Mouse (Mus musculus) midbrain, embryonic 12.5 days (tissue): ENCODE results near the gene Lmo1. TPM values are rescaled to one million over a fixed set of nuclear protein-coding genes. Genes with fewer than 3 reads are reported as not detected.

Source experiments
- ATAC-seq: fragments of 200-750 bp; cut with Nextera tagmentation; 2 replicates; pipeline ENCODE4 v1.8.0; 2017; ENCODE audit warnings: low read depth, moderate TSS enrichment, moderate library complexity; ENCODE audit not compliant: low FRiP score
- H3K27ac ChIP-seq: fragments of 300-500 bp; sonication (generic); replicated peaks from 2 replicates; pipeline ENCODE4 v1.5.1; 2016; ENCODE audit warnings: mild to moderate bottlenecking
- H3K27me3 ChIP-seq: fragments of 300-500 bp; sonication (generic); 2 replicates; pipeline ENCODE4 v1.6.1; 2016; ENCODE audit warnings: mild to moderate bottlenecking
- H3K36me3 ChIP-seq: fragments of 300-500 bp; sonication (generic); 2 replicates; pipeline ENCODE4 v1.6.1; 2016
- H3K4me1 ChIP-seq: fragments of 300-500 bp; sonication (generic); 2 replicates; pipeline ENCODE4 v1.6.1; 2016
- H3K4me2 ChIP-seq: fragments of 300-500 bp; sonication (generic); replicated peaks from 2 replicates; pipeline ENCODE4 v1.6.1; 2016; ENCODE audit warnings: mild to moderate bottlenecking, moderate library complexity
- H3K4me3 ChIP-seq: fragments of 300-500 bp; sonication (generic); 2 replicates; pipeline ENCODE4 v1.5.1; 2016; ENCODE audit warnings: mild to moderate bottlenecking
- H3K9ac ChIP-seq: fragments of 300-500 bp; sonication (generic); replicated peaks from 2 replicates; pipeline ENCODE4 v1.6.1; 2016; ENCODE audit warnings: mild to moderate bottlenecking, moderate library complexity
- H3K9me3 ChIP-seq: fragments of 300-500 bp; sonication (generic); 2 replicates; pipeline ENCODE4 v1.6.1; 2016; ENCODE audit warnings: mild to moderate bottlenecking
- WGBS: fragments of 180-500 bp; shearing (Covaris S2); methylation state at CpG from one replicate; pipeline ENCODE4 v1.1.7; 2016; 5-methylcytosine and 5-hydroxymethylcytosine counted together
- polyA plus RNA-seq: library from polyadenylated mRNA; unstranded; fragments of >200 nt; fragmentation: Nextera tagmentation; extraction: Ambion mirVana; gene quantifications from 2 replicates; pipeline ENCODE4 v1.2.1, GENCODE M21; 2016

Gene Lmo1
- polyA plus RNA-seq, 1 experiment from 2014 or later, result 177 TPM

DNA sequence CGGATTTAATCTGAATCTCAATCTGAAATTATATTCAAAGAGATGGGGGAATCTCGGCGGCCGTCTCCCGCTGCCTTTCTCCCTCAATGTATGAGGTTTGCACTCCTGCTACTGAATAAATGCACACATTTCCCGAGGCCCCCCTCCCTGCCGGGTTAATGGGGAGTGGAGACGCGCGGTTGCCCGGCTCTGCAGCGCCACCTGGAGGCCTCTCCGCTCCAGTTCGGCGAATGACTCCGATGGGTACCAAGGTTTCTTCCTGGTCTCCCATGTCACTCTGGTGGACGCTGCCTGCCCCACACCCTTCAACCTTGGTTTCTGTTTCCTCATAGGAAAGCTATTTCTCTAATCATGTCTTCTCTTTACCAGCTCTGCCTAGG lies 4.6 kb downstream of the Lmo1 start:
- Histone ChIP-seq H3K4me1 (peaks cover 76% of the 10 kb centered on the region), H3K4me2 (peak overlapping the region; percentile 93), H3K4me3 (peak overlapping the region; percentile 80), H3K36me3 (no peaks in the 10 kb centered on the region), H3K27me3 (peaks cover 26% of the 10 kb centered on the region), H3K27ac (peak overlapping the region; percentile 93), H3K9ac (peak overlapping the region; percentile 94), H3K9me3 (no peaks in the 10 kb centered on the region)
- WGBS, result under 1% methylated on average over 17 of the region's 17 CpGs
- peak; percentile 50 for ATAC-seq

- Histone ChIP-seq H3K36me3 (no peaks in the 10 kb centered on the region), H3K4me1 (peaks cover 77% of the 10 kb centered on the region), H3K27me3 (peaks cover 26% of the 10 kb centered on the region), H3K9me3 (no peaks in the 10 kb centered on the region), H3K9ac (peak overlapping the region; percentile 94), H3K4me2 (peak overlapping the region; percentile 93), H3K4me3 (peak overlapping the region; percentile 80), H3K27ac (peak overlapping the region; percentile 93)
- peak; percentile 28 for ATAC-seq
- whole genome bisulfite sequencing, result under 1% methylated on average over 72 of the region's 72 CpGs
Measured at GRCm38 (mm10) chr7:109169505-109170440, 5.2 kb downstream of the Lmo1 start.

GRCm38 (mm10) chr7:109168716-109169115 lies 6.3 kb downstream of the Lmo1 start:
- peak overlapping the region; percentile 94; the same call in 1 of the 2 replicates for H3K9ac ChIP-seq

GRCm38 (mm10) chr7:109165931-109166585 lies 8.9 kb downstream of the Lmo1 start:
- peak overlapping the region; percentile 16; the same call in 1 of the 2 replicates for H3K9ac ChIP-seq
- WGBS, result 52% methylated on average over 17 of the region's 17 CpGs
- ATAC-seq, result no peak; the same call in 1 of the 2 replicates

More at GRCm38 (mm10) chr7:109168716-109169115, 6.3 kb downstream of the Lmo1 start:
- H3K27me3 ChIP-seq, result peaks cover 23% of the 10 kb centered on the region
- H3K4me3 ChIP-seq, result peak overlapping the region; percentile 80
- H3K9me3 ChIP-seq, result no peaks in the 10 kb centered on the region
- WGBS, result 90% methylated on average over 7 of the region's 7 CpGs
- peaks cover 66% of the 10 kb centered on the region for H3K4me1 ChIP-seq
- ATAC-seq, result no peak
- H3K36me3 ChIP-seq, result no peaks in the 10 kb centered on the region
- no peak overlapping the region for H3K27ac ChIP-seq
- peak overlapping the region; percentile 93 for H3K4me2 ChIP-seq

DNA sequence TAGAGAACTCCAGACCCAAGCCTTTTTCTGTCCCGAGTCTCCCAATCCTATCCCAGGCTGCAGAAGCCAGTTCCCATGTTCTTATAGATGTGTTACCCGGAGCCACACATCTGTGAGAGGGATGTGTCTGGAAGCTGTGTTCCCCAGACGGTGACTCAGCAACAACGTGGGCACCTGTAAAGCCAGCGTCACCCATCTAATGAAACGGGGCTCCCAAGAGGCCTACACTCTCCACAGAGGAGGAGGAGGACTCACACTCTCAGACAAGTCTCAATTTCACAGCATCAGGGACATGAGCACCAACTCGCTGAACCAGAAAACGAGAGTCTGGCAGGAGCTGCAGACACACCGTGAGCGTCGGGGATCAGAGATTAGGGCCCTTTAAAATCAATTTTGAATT lies 20.7 kb downstream of the Lmo1 start:
- Histone ChIP-seq H3K27me3 (no peaks in the 10 kb centered on the region), H3K4me1 (peaks cover 32% of the 10 kb centered on the region), H3K9ac (no peak overlapping the region), H3K27ac (0 out of 2 replicates have a peak overlapping the region, but pooled peaks have one; percentile 16), H3K4me3 (no peak overlapping the region), H3K36me3 (0 out of 2 replicates have a peak, but pooled peaks cover 2% of the 10 kb centered on the region), H3K9me3 (no peaks in the 10 kb centered on the region), H3K4me2 (no peak overlapping the region)
- ATAC-seq, result no peak
- WGBS, result 53% methylated on average over 11 of the region's 11 CpGs

More at GRCm38 (mm10) chr7:109165931-109166585, 8.9 kb downstream of the Lmo1 start:
- H3K4me1 ChIP-seq, result peaks cover 44% of the 10 kb centered on the region
- H3K27me3 ChIP-seq, result peaks cover 8% of the 10 kb centered on the region
- no peaks in the 10 kb centered on the region for H3K9me3 ChIP-seq
- H3K36me3 ChIP-seq, result no peaks in the 10 kb centered on the region
- H3K27ac ChIP-seq, result peak overlapping the region; percentile 60
- no peak overlapping the region for H3K4me3 ChIP-seq
- H3K4me2 ChIP-seq, result peak overlapping the region; percentile 38

- no peak for ATAC-seq
- peaks cover 32% of the 10 kb centered on the region for H3K4me1 ChIP-seq
- H3K9ac ChIP-seq, result no peak overlapping the region
- no peak overlapping the region for H3K27ac ChIP-seq
- WGBS, result 83% methylated on average over 5 of the region's 5 CpGs
- H3K4me2 ChIP-seq, result no peak overlapping the region
- H3K27me3 ChIP-seq, result no peaks in the 10 kb centered on the region
- no peaks in the 10 kb centered on the region for H3K9me3 ChIP-seq
- 0 out of 2 replicates have a peak, but pooled peaks cover 2% of the 10 kb centered on the region for H3K36me3 ChIP-seq
- H3K4me3 ChIP-seq, result no peak overlapping the region
Measured at GRCm38 (mm10) chr7:109153538-109153937, 21.5 kb downstream of the Lmo1 start.

GRCm38 (mm10) chr7:109151088-109151487 lies 23.9 kb downstream of the Lmo1 start:
- WGBS, result 98% methylated on average over 4 of the region's 4 CpGs
- no peak overlapping the region for H3K9ac ChIP-seq
- 0 out of 2 replicates have a peak, but pooled peaks cover 2% of the 10 kb centered on the region for H3K36me3 ChIP-seq
- no peak overlapping the region for H3K4me2 ChIP-seq
- no peaks in the 10 kb centered on the region for H3K27me3 ChIP-seq
- no peaks in the 10 kb centered on the region for H3K9me3 ChIP-seq
- no peak overlapping the region for H3K4me3 ChIP-seq
- H3K4me1 ChIP-seq, result peaks cover 31% of the 10 kb centered on the region
- H3K27ac ChIP-seq, result no peak overlapping the region
- no peak for ATAC-seq

- WGBS, result 54% methylated on average over 8 of the region's 8 CpGs
- Histone ChIP-seq H3K9me3 (no peaks in the 10 kb centered on the region), H3K27me3 (no peaks in the 10 kb centered on the region), H3K9ac (no peak overlapping the region), H3K4me3 (no peak overlapping the region), H3K4me2 (no peak overlapping the region), H3K36me3 (peaks cover 14% of the 10 kb centered on the region), H3K4me1 (peaks cover 62% of the 10 kb centered on the region), H3K27ac (no peak overlapping the region)
- no peak for ATAC-seq
Measured at GRCm38 (mm10) chr7:109145211-109145610, 29.8 kb downstream of the Lmo1 start.

DNA sequence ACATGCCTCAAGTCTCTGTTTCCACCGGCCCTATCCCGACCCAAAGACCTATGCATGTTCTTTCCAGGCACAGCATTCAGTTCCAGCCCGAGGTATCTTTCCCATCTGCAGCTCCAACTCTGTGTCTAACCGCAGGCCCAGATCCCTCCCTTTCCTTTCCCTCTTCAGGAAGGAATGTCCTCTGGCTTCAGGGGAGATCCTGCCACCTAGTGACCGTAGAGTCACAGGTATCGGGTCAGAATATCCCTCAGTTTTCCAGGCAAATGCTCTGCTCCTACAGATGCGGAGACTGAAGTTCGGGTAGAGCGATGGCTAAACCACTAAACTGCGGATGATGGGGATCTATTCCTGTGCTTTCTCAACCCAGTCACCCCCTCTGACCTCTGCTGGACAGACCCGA lies 30.3 kb downstream of the Lmo1 start:
- H3K4me2 ChIP-seq, result no peak overlapping the region
- WGBS, result 66% methylated on average over 11 of the region's 11 CpGs
- H3K4me1 ChIP-seq, result peaks cover 62% of the 10 kb centered on the region
- no peak overlapping the region for H3K27ac ChIP-seq
- H3K36me3 ChIP-seq, result peaks cover 14% of the 10 kb centered on the region
- ATAC-seq, result no peak
- no peak overlapping the region for H3K4me3 ChIP-seq
- no peaks in the 10 kb centered on the region for H3K27me3 ChIP-seq
- no peaks in the 10 kb centered on the region for H3K9me3 ChIP-seq
- H3K9ac ChIP-seq, result no peak overlapping the region

- peak overlapping the region; percentile 79 for H3K27ac ChIP-seq
- peaks cover 62% of the 10 kb centered on the region for H3K4me1 ChIP-seq
- H3K36me3 ChIP-seq, result peaks cover 24% of the 10 kb centered on the region
- ATAC-seq, result peak; percentile 5; the same call in 1 of the 2 replicates
- no peak overlapping the region for H3K9ac ChIP-seq
- H3K4me3 ChIP-seq, result no peak overlapping the region
- WGBS, result 58% methylated on average over 2 of the region's 2 CpGs
- H3K4me2 ChIP-seq, result no peak overlapping the region
- no peaks in the 10 kb centered on the region for H3K9me3 ChIP-seq
- H3K27me3 ChIP-seq, result no peaks in the 10 kb centered on the region
Measured at GRCm38 (mm10) chr7:109142564-109142963, 32.4 kb downstream of the Lmo1 start.

DNA sequence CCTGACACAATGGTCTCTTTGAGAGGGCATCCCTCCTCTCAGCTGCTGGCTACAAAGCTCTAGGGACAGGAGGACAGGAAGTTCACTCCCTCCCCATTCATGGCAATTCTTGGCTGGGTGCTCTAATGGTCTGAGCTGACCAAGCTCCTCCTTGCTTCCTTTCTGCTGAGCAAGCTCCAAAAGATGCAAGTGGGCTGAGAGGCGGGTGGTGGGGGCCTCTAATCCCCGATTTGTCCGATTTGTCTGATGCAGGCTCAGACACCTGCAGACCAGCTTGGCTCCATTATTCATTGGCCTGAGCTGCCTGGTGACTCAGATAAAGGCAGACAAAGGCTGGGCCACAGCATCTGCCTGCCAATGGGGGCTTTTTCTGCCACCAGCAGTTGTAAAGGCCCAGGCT lies 33.3 kb downstream of the Lmo1 start:
- Histone ChIP-seq H3K36me3 (peaks cover 32% of the 10 kb centered on the region), H3K4me1 (peaks cover 62% of the 10 kb centered on the region), H3K9me3 (no peaks in the 10 kb centered on the region), H3K4me2 (no peak overlapping the region), H3K4me3 (no peak overlapping the region), H3K27ac (peak overlapping the region; percentile 79), H3K9ac (no peak overlapping the region), H3K27me3 (no peaks in the 10 kb centered on the region)
- peak; percentile 64 for ATAC-seq
- 17% methylated on average over 3 of the region's 3 CpGs for WGBS

DNA sequence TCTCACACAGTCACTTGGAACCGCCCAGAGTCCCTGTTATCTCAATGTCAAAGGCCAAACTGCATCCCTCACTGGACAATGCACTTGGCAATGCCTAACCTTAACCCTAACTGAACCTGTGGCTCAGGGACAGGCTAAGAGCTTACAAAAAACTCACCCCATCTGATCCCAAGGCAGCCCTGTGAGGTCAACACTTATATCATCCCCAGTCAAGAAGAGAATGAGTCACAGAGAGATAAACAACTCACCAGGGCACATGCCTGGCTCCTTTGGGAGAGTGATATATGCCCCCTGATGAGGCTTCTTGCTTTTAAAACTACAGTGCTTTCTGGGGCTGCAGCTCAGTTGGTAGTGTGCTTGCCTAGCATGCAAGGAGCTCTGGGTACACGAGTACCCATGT lies 34.0 kb downstream of the Lmo1 start:
- WGBS, result 72% methylated on average over 2 of the region's 2 CpGs
- H3K27me3 ChIP-seq, result no peaks in the 10 kb centered on the region
- 0 out of 2 replicates have a peak overlapping the region, but pooled peaks have one; percentile 79 for H3K27ac ChIP-seq
- no peak for ATAC-seq
- H3K4me1 ChIP-seq, result peaks cover 55% of the 10 kb centered on the region
- no peaks in the 10 kb centered on the region for H3K9me3 ChIP-seq
- H3K4me3 ChIP-seq, result no peak overlapping the region
- no peak overlapping the region for H3K9ac ChIP-seq
- H3K36me3 ChIP-seq, result peaks cover 36% of the 10 kb centered on the region
- H3K4me2 ChIP-seq, result no peak overlapping the region
